Mouse (Mus musculus) stomach, embryonic 14.5 days (tissue): Measurements from ENCODE around the gene Smlr1. TPM values are rescaled to one million over a fixed set of nuclear protein-coding genes. Genes with fewer than 3 reads are reported as not detected.

Experiments
- ATAC-seq: fragments of 200-750 bp; cut with Nextera tagmentation; 2 replicates; pipeline ENCODE4 v1.8.0; 2017; ENCODE audit warnings: low read depth, moderate TSS enrichment; ENCODE audit not compliant: insufficient number of reproducible peaks, insufficient read depth, low FRiP score
- H3K27ac ChIP-seq: fragments of 300-500 bp; sonication (generic); 2 replicates; pipeline ENCODE4 v1.5.1; 2014; ENCODE audit warnings: mild to moderate bottlenecking, low read length, moderate library complexity, mixed read lengths
- H3K27me3 ChIP-seq: fragments of 300-500 bp; sonication (generic); 2 replicates; pipeline ENCODE4 v1.6.1; 2014; ENCODE audit warnings: low read length, control low read depth, mixed read lengths; ENCODE audit not compliant: control insufficient read depth, insufficient read depth
- H3K36me3 ChIP-seq: fragments of 300-500 bp; sonication (generic); 2 replicates; pipeline ENCODE4 v1.6.1; 2014; ENCODE audit warnings: mild to moderate bottlenecking, control low read depth, low read length, moderate library complexity, mixed read lengths; ENCODE audit not compliant: control insufficient read depth, insufficient read depth
- H3K4me1 ChIP-seq: fragments of 300-500 bp; sonication (generic); 2 replicates; pipeline ENCODE4 v1.6.1; 2014; ENCODE audit warnings: low read length, control low read depth, mixed read lengths; ENCODE audit not compliant: control insufficient read depth, insufficient read depth
- H3K4me2 ChIP-seq: fragments of 300-500 bp; sonication (generic); replicated peaks from 2 replicates; pipeline ENCODE4 v1.6.1; 2014; ENCODE audit warnings: low read depth, low read length, control low read depth
- H3K4me3 ChIP-seq: fragments of 300-500 bp; sonication (generic); 2 replicates; pipeline ENCODE4 v1.5.1; 2014; ENCODE audit warnings: low read depth, low read length, control low read depth
- H3K9ac ChIP-seq: fragments of 300-500 bp; sonication (generic); replicated peaks from 2 replicates; pipeline ENCODE4 v1.6.1; 2014; ENCODE audit warnings: low read depth, mild to moderate bottlenecking, control low read depth, low read length, moderate library complexity, mixed read lengths
- H3K9me3 ChIP-seq: fragments of 300-500 bp; sonication (generic); 2 replicates; pipeline ENCODE4 v1.6.1; 2016; ENCODE audit warnings: low read depth, low read length, control low read depth; ENCODE audit not compliant: control insufficient read depth
- whole genome bisulfite sequencing: fragments of 180-500 bp; shearing (Covaris S2); extraction: QIAGEN DNeasy Blood & Tissue Kit; methylation state at CpG from one replicate; pipeline ENCODE4 v1.1.7; 2014; 5-methylcytosine and 5-hydroxymethylcytosine counted together
- polyA plus RNA-seq: library from polyadenylated mRNA; unstranded; fragments of >200 nt; fragmentation: Nextera tagmentation; extraction: Ambion mirVana; gene quantifications from 2 replicates; pipeline ENCODE4 v1.2.1, GENCODE M21; 2014

Smlr1 gene
- not detected in 2 replicates for polyA plus RNA-seq

- 88% methylated on average over 10 of the region's 10 CpGs for WGBS
- 0 out of 2 replicates have a peak, but pooled peaks cover 6% of the 10 kb centered on the region for H3K4me1 ChIP-seq
- no peak for ATAC-seq
- H3K36me3 ChIP-seq: no peaks in the 10 kb centered on the region
- H3K4me3 ChIP-seq: no peak within 1 kb of the TSS
- no peaks in the 10 kb centered on the region for H3K27me3 ChIP-seq
- H3K27ac ChIP-seq: no peak within 1 kb of the TSS
- H3K9ac ChIP-seq: no peak within 1 kb of the TSS
- H3K9me3 ChIP-seq: no peaks in the 10 kb centered on the region
- no peak within 1 kb of the TSS for H3K4me2 ChIP-seq
Measured at GRCm38 (mm10) chr10:25535891-25536331, at the start of gene Smlr1. Smlr1 (minus strand) TSS chr10:25536267.

DNA sequence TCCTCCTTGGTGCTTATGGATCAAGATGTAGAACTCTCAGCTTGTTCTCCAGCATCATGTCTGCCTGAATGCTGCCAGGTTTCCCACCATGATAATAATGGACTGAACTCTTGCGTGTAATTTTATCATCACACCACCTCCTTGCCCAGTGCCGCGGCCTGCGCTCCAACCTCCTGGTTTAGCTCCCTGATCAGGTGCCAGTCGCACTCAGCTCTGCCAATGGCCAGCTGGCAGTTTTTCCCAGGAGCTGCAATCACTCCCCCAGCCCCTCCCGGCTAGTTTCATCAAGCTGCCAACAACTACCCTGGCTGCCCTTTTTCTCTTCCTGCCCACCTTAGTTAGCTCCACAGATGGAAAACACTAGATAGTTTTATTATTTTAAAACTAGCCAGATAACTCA lies 48.8 kb upstream of the Smlr1 start:
- H3K4me2 ChIP-seq: no peak overlapping the region
- no peaks in the 10 kb centered on the region for H3K36me3 ChIP-seq
- no peaks in the 10 kb centered on the region for H3K4me1 ChIP-seq
- H3K27me3 ChIP-seq: no peaks in the 10 kb centered on the region
- H3K27ac ChIP-seq: no peak overlapping the region
- ATAC-seq: no peak
- WGBS: 92% methylated on average over 6 of the region's 6 CpGs
- H3K9ac ChIP-seq: no peak overlapping the region
- H3K9me3 ChIP-seq: no peaks in the 10 kb centered on the region
- H3K4me3 ChIP-seq: no peak overlapping the region

GRCm38 (mm10) chr10:25580066-25580465 lies 44.0 kb upstream of the Smlr1 start:
- Histone ChIP-seq H3K4me2 (no peak overlapping the region), H3K36me3 (no peaks in the 10 kb centered on the region), H3K27me3 (no peaks in the 10 kb centered on the region), H3K27ac (no peak overlapping the region), H3K4me3 (no peak overlapping the region), H3K9me3 (no peaks in the 10 kb centered on the region), H3K4me1 (no peaks in the 10 kb centered on the region), H3K9ac (no peak overlapping the region)
- no peak for ATAC-seq
- 63% methylated on average over 2 of the region's 2 CpGs for WGBS

DNA sequence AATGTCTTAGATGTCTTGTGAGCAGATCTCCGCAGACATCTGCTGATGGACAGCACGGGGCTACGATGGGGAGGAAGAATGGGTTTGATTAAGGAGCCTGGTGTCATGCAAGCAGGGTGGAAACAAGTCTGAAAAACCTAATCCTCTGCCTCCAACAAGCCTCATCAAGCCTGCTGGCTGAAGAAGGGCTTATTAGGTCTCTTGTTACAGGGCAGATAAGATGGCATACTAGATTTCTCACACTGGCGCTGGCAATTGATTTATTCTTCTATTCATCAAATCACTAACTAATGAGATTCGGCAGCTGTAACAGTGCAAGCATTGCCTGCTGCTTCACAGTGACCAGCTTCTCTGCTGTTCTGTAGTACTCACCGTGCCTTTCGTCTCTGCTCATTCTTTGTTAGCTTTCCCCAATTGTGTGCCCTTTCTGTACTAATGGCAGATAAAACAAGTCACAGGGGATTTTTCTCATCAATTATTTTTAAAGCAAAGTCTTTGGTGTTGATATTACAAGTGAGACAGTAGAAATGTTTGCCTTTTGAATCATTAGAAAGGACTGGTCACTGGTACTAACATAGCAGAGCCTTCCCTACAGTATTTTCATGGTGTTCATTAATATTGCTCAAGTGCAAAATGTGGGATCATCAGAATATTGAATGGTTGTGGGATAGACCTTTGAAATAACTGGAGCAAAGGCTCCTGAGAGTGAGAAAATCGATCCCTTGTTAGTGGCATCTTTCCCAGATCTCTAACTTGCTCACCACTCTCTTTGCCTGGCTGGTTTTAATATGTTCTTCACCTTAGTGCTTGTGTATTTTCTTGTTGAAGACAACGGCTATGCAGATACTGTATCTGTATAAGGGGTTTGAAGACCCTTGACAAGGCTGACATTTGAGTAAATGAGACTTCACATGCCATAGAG lies 35.5 kb upstream of the Smlr1 start:
- H3K4me3 ChIP-seq: no peak overlapping the region
- ATAC-seq: no peak
- H3K9ac ChIP-seq: no peak overlapping the region
- H3K27ac ChIP-seq: no peak overlapping the region
- H3K27me3 ChIP-seq: no peaks in the 10 kb centered on the region
- no peak overlapping the region for H3K4me2 ChIP-seq
- no peaks in the 10 kb centered on the region for H3K36me3 ChIP-seq
- no peaks in the 10 kb centered on the region for H3K4me1 ChIP-seq
- 68% methylated on average over 9 of the region's 9 CpGs for WGBS
- H3K9me3 ChIP-seq: 0 out of 2 replicates have a peak, but pooled peaks cover 4% of the 10 kb centered on the region

DNA sequence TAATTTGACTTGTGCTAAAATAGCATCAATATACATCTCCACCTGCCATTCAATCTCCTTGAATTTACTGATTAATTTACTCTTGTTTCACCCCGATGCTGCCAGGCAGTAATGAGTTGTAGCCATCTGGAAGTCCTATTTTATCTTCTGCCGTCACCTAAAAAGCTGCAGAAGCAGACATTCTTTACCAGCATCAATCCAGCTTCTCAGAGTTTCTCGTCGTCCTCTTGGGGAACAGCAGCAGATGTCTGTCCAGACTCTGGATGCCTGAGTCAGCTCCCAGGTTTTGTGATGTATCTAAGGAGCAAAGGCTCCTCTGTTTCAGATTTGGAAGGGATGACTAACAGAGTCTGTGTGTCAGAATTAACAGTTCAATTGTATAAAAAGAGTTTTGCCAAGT lies 16.9 kb upstream of the Smlr1 start:
- H3K9ac ChIP-seq: no peak overlapping the region
- no peak for ATAC-seq
- WGBS: 32% methylated on average over 4 of the region's 4 CpGs

GRCm38 (mm10) chr10:25541097-25541496 lies 5.0 kb upstream of the Smlr1 start:
- WGBS: 96% methylated on average over 3 of the region's 3 CpGs
- Histone ChIP-seq H3K27me3 (no peaks in the 10 kb centered on the region), H3K4me2 (no peak overlapping the region), H3K27ac (no peak overlapping the region), H3K4me1 (no peaks in the 10 kb centered on the region), H3K9ac (no peak overlapping the region), H3K9me3 (no peaks in the 10 kb centered on the region), H3K4me3 (no peak overlapping the region), H3K36me3 (no peaks in the 10 kb centered on the region)
- ATAC-seq: no peak

More for the DNA sequence above, 16.9 kb upstream of the Smlr1 start:
- H3K4me1 ChIP-seq: no peaks in the 10 kb centered on the region
- no peaks in the 10 kb centered on the region for H3K36me3 ChIP-seq
- H3K9me3 ChIP-seq: no peaks in the 10 kb centered on the region
- H3K4me3 ChIP-seq: no peak overlapping the region
- no peaks in the 10 kb centered on the region for H3K27me3 ChIP-seq
- H3K27ac ChIP-seq: no peak overlapping the region
- H3K4me2 ChIP-seq: no peak overlapping the region

- H3K4me1 ChIP-seq: no peaks in the 10 kb centered on the region
- no peaks in the 10 kb centered on the region for H3K27me3 ChIP-seq
- H3K27ac ChIP-seq: no peak overlapping the region
- H3K4me2 ChIP-seq: no peak overlapping the region
- H3K4me3 ChIP-seq: no peak overlapping the region
- no peak for ATAC-seq
- H3K9ac ChIP-seq: no peak overlapping the region
- H3K36me3 ChIP-seq: no peaks in the 10 kb centered on the region
- H3K9me3 ChIP-seq: no peaks in the 10 kb centered on the region
- WGBS: 56% methylated on average over 6 of the region's 6 CpGs
Measured at GRCm38 (mm10) chr10:25539771-25540168, 3.7 kb upstream of the Smlr1 start.

DNA sequence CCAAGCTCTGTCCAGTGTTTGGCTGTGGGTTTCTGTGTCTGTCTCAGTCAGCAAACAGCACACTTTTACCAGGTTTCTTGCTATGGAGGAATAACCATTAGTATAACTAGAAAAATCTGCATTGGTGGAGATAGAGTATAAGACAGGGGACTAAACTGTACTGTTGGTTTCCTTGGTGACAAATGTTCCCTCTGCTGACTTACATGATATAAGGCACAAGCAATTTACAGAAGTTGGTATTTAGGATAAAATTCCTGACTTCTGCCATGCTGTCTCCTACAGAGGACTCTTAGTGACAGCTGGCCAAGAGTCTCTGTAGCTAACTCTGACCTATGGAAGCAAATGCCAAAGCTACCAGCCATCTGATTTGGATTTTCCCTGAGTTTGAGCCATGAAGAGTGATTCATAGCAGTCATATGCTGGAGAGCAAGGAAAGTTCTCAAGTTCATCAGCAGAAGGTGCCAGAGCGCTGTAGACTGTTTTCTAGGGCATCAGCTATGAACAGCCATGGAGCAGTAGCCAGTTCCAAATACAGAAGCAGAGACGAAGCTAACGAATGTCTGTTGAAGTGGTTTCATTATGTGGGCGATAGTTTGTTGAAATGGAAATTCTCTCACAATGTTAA lies 3.2 kb upstream of the Smlr1 start:
- Histone ChIP-seq H3K9ac (no peak overlapping the region), H3K36me3 (no peaks in the 10 kb centered on the region), H3K9me3 (no peaks in the 10 kb centered on the region), H3K27ac (no peak overlapping the region), H3K27me3 (no peaks in the 10 kb centered on the region), H3K4me3 (no peak overlapping the region), H3K4me1 (no peaks in the 10 kb centered on the region), H3K4me2 (no peak overlapping the region)
- 75% methylated on average over 4 of the region's 4 CpGs for WGBS
- no peak for ATAC-seq
